Mouse (Mus musculus) kidney, postnatal 0 days (tissue): ENCODE data around the gene Ikzf4. TPM values are rescaled to one million over a fixed set of nuclear protein-coding genes. Genes with fewer than 3 reads are reported as not detected.
A peak's percentile ranks its signal among the peaks of the same experiment; 100 is the strongest.

Experiments used
- ATAC-seq: fragments of 200-750 bp; cut with Nextera tagmentation; replicated peaks from 2 replicates; pipeline ENCODE4 v1.8.0; 2017; ENCODE audit warnings: low read depth, moderate number of reproducible peaks, moderate TSS enrichment, moderate library complexity; ENCODE audit not compliant: low FRiP score
- DNase-seq: peaks from one replicate; pipeline ENCODE4 v3.0.0-alpha.2; 2016; ENCODE audit warnings: low spot score
- H3K27ac ChIP-seq: fragments of 300-500 bp; sonication (generic); 2 replicates; pipeline ENCODE4 v1.5.1; 2014; ENCODE audit warnings: mild to moderate bottlenecking
- H3K27me3 ChIP-seq: fragments of 300-500 bp; sonication (generic); 2 replicates; pipeline ENCODE4 v1.6.1; 2014; ENCODE audit warnings: low read length, mixed read lengths; ENCODE audit not compliant: insufficient read depth
- H3K36me3 ChIP-seq: fragments of 300-500 bp; sonication (generic); 2 replicates; pipeline ENCODE4 v1.6.1; 2014; ENCODE audit warnings: low read length, mixed read lengths; ENCODE audit not compliant: insufficient read depth
- H3K4me1 ChIP-seq: fragments of 300-500 bp; sonication (generic); replicated peaks from 2 replicates; pipeline ENCODE4 v1.6.1; 2014; ENCODE audit warnings: antibody characterized with exemption, low read length, mixed read lengths; ENCODE audit not compliant: insufficient read depth
- H3K4me2 ChIP-seq: fragments of 300-500 bp; sonication (generic); 2 replicates; pipeline ENCODE4 v1.6.1; 2014; ENCODE audit warnings: mild to moderate bottlenecking, low read length, moderate library complexity, mixed read lengths
- H3K4me3 ChIP-seq: fragments of 300-500 bp; sonication (generic); replicated peaks from 2 replicates; pipeline ENCODE4 v1.5.1; 2014; ENCODE audit warnings: low read depth, low read length
- H3K9ac ChIP-seq: fragments of 300-500 bp; sonication (generic); 2 replicates; pipeline ENCODE4 v1.6.1; 2014; ENCODE audit warnings: low read depth, low read length
- H3K9me3 ChIP-seq: fragments of 300-500 bp; sonication (generic); replicated peaks from 2 replicates; pipeline ENCODE4 v1.6.1; 2016; ENCODE audit warnings: low read length, inconsistent platforms, mixed read lengths
- CTCF ChIP-seq: IDR thresholded peaks from 2 replicates; pipeline ENCODE4 v1.5.1; 2016; ENCODE audit warnings: antibody characterized with exemption, low read depth, mild to moderate bottlenecking, moderate library complexity
- WGBS: fragments of 180-500 bp; shearing (Covaris S2); extraction: QIAGEN DNeasy Blood & Tissue Kit; methylation state at CpG from one replicate; pipeline ENCODE4 v1.1.7; 2014; 5-methylcytosine and 5-hydroxymethylcytosine counted together
- polyA plus RNA-seq: library from polyadenylated mRNA; unstranded; fragments of >200 nt; fragmentation: Nextera tagmentation; extraction: Ambion mirVana; gene quantifications from 2 replicates; pipeline ENCODE4 v1.2.1, GENCODE M21; 2015

Ikzf4 gene
- polyA plus RNA-seq: 1.4 and 1.8 TPM in 2 replicates

DNA sequence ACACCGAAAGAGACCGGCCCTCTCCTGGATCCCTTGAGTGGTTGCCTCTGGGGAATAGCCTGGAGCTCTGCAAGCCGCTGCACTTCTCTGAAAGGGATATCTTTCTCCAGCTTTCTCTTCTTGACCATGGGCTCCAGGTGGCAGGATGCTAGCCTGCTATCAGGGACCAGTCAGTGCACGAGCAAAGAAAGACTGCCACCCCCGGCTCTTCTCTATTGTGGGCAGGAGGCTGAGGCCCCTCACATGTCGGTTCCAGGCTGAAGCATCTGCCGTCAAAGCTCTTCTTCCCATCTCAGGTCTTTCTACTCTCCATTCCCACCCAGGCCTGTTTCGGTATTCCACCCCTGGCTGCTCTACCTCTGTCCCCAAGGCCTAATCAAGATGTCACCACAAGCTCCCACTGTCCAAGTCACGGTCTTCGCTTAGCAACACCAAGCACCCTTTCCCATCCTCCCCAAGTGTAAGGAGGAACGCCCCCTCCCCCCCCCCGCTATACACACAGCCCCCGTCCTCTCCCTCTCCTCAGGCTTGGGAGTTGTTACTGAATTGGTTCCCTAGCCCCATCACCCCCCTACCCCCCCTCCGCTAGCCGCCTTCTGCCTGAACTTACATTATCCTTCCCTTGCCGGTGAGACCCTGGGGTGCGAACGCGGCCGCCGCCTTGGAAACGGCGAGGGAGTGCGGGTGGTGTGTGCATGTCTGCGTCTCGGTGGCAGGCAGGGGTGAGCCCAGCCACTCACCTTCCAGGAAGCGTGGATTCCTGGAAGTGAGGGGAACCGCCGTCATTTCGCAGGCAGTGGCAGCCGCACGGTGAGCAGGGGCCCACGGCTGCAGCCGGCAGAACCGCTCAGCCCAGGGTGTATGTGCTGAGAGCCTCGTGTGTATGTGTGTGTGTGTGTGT, at the start of gene Ikzf4:
Gene Ikzf4, minus strand, starts transcription at position 881 of the 901 bp plus-strand sequence.
- Histone ChIP-seq H3K9ac (peak within 1 kb of the TSS; percentile 59; the same call in 1 of the 2 replicates), H3K36me3 (no peaks in the 10 kb centered on the region), H3K9me3 (no peaks in the 10 kb centered on the region), H3K4me1 (no peaks in the 10 kb centered on the region), H3K4me2 (peak within 1 kb of the TSS; percentile 74), H3K27ac (0 out of 2 replicates have a peak within 1 kb of the TSS, but pooled peaks have one; percentile 25), H3K27me3 (no peaks in the 10 kb centered on the region), H3K4me3 (peak within 1 kb of the TSS; percentile 37)
- DNase-seq (no peak), ATAC-seq (peak; percentile 64)
- no peak for TF ChIP-seq CTCF
- WGBS: 4% methylated on average over 36 of the region's 36 CpGs

DNA sequence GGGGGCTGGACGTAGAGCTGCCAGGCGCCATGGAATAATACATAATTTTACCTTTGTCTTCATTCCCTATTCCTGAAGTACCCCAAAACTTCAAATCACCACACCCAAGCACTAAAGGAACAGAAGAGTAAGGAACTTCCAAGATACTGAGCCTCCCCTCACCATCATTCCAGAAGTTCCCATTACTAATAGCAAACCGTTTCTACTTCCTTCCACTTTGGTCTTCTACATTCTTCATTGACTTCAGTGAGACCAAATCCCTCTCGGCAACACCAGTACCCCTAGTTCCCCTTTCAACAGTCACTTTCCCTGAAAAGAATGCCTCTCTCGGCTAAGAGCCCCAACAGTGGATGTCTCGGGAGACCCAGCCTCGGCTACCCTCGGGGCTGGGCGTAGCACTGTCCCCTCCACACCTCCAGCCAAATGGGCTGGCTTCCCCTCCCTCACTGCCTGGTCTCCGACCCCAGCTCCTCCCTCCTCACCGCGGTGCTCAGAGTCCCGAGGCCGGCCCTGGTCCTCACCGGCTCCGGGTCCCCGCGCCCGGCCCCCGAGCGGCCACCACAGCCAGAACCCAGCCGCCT, 49.7 kb upstream of the Ikzf4 start:
- WGBS: under 1% methylated on average over 22 of the region's 22 CpGs
- ATAC-seq (no peak; the same call in 1 of the 2 replicates), DNase-seq (no peak)
- Histone ChIP-seq H3K9ac (peak overlapping the region; percentile 94), H3K36me3 (peaks cover 13% of the 10 kb centered on the region), H3K27ac (peak overlapping the region; percentile 98), H3K4me3 (peak overlapping the region; percentile 90), H3K4me2 (peak overlapping the region; percentile 63), H3K27me3 (no peaks in the 10 kb centered on the region), H3K4me1 (peaks cover 10% of the 10 kb centered on the region; the same call in 1 of the 2 replicates), H3K9me3 (no peaks in the 10 kb centered on the region)
- TF ChIP-seq CTCF: no peak

DNA sequence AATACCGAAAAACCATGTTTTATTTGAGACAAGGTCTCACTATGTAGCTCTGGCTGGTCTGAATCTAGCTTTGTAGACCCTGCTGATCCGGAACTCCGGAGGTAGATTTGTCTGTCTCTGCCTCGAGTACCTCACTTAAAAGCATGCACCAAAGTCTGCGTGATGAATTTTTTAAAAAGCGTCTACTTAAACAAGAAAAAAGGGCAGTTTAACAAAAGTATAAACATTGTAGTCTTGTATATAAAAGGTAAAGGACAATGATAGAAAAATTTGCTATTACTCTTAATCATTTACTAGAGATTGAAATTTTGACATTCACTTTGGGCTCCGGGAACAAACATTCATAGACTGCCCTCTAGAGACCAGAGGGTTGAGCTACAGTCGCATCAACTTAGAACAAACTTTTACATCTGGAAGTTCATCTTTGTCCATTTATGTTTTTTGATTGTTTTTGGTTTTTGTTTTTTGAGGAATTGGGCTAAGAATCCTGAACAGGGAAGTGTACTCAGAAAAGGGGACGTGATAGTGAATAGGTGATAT, 28.7 kb upstream of the Ikzf4 start:
- Histone ChIP-seq H3K9ac (peak overlapping the region; percentile 61), H3K36me3 (peaks cover 2% of the 10 kb centered on the region), H3K9me3 (no peaks in the 10 kb centered on the region), H3K27me3 (no peaks in the 10 kb centered on the region), H3K4me3 (peak overlapping the region; percentile 74), H3K4me1 (no peaks in the 10 kb centered on the region), H3K4me2 (peak overlapping the region; percentile 94), H3K27ac (peak overlapping the region; percentile 58)
- 2% methylated on average over 9 of the region's 9 CpGs for WGBS
- DNase-seq (peak; percentile 85), ATAC-seq (no peak)
- TF ChIP-seq CTCF: peak; percentile 80

DNA sequence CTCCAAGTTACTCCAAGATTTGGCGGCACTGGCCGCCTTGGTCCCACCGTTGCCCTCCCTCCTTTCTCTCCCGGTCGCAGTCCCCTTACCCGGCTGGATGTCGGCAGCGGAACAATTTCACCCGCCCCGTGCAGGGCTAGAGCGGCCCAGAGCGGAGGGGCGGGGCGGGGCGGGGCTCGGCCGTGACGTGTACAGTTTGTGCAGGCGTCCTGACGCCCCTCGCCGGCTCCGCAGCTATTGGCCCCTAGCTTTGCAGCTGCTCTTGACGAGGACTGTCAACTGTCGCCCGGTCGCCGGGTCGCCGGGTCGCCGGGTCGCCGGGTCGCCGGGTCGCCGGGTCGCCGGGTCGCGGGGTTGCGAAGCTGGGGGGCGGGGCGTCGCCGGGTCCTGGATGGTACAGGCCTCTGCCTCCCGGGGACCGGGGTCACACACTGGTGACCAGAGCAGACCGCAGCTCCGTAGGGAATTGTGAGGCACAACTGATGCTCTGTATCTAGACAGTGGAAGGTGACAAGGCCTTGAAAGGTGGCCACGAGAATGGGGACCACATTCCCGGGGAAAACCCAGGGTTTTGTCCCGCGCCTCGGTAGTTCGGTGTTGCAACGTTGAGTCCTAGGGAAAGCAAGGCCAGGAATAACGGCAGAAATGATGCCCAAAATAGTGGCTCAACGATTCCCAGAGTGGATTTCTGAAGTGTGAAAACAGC, 28.1 kb upstream of the Ikzf4 start, which contains the start of gene Suox:
Gene Suox, minus strand, starts transcription at position 311 of the 706 bp plus-strand sequence.
- Histone ChIP-seq H3K9me3 (no peaks in the 10 kb centered on the region), H3K27ac (peak within 1 kb of the TSS; percentile 58), H3K4me3 (peak within 1 kb of the TSS; percentile 74), H3K4me1 (no peaks in the 10 kb centered on the region), H3K9ac (peak within 1 kb of the TSS; percentile 61), H3K36me3 (no peaks in the 10 kb centered on the region), H3K27me3 (no peaks in the 10 kb centered on the region), H3K4me2 (peak within 1 kb of the TSS; percentile 94)
- ATAC-seq (peak; percentile 92), DNase-seq (peak; percentile 93)
- TF ChIP-seq CTCF: no peak
- WGBS: under 1% methylated on average over 58 of the region's 60 CpGs

DNA sequence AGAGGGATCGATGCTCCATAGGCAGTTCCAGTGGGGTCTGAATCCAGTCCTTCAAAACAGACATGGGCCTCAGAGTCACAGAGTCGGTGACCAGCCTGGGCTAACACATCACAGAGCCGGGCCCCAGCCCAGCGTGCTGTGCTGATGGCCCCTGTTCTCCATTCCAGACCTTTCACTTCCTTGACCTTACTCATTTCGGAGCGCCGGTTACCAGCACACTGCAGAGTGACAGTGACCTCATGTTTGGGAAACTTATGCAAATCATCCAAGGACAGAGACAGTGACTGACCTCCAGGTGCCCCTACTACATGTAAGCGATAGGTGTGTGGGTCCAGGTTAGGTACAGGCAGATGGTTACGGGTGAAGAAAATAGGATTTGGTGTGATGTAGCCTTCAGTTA, 25.4 kb upstream of the Ikzf4 start:
- TF ChIP-seq CTCF: no peak
- ATAC-seq (no peak), DNase-seq (no peak)
- no peak overlapping the region for H3K4me2 ChIP-seq
- H3K4me1 ChIP-seq: no peaks in the 10 kb centered on the region
- H3K4me3 ChIP-seq: no peak overlapping the region
- 93% methylated on average over 9 of the region's 9 CpGs for WGBS
- H3K27ac ChIP-seq: no peak overlapping the region
- H3K9me3 ChIP-seq: no peaks in the 10 kb centered on the region
- H3K27me3 ChIP-seq: no peaks in the 10 kb centered on the region
- no peak overlapping the region for H3K9ac ChIP-seq
- H3K36me3 ChIP-seq: no peaks in the 10 kb centered on the region
